Comparison of ENCODE assay signal across 10 mouse cellular contexts in the genomic region with DNA sequence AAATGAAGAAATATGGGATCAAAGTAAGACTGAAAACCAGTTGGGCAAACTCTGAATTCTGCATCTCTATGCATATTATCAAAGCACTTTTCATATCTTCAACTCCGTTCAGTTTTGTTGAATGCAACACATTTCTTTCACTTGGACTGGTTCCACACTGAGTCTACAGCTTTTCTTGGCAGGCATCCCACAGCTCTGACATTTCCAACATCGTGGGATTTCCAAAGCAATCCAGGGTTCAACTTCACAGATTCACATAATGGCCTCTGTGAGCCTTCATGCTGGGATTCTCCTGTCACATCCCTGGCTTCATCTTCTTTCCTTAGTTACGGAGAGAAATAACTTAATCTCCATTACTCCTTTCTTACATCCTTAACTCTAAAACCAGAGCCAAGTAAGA.
DNase-seq lines count a peak whose midpoint lies in the region; ATAC-seq and TF ChIP-seq lines count a peak whose summit lies in the region.
"Had no signal": no experiment of that assay in that cellular context is flagged by ENCODE, and none has a peak within 500 bp of the region (broad histone marks: within the 10 kb centered on the region; RNA-seq: fewer than 3 reads in every experiment).

No protein-coding gene starts in this region.

- DNase-seq in forebrain, postnatal 0 days = peak; percentile 70
- peak; percentile 4 for DNase-seq in liver
- DNase-seq in layer of hippocampus, postnatal 10 days (ENCODE audit: low spot score in 2 of 2) = peak; percentile 3 to 19
- peak; percentile 2 to 3 for DNase-seq in right cerebral cortex, postnatal 36 days (ENCODE audit: low spot score in 2 of 2)
- DNase-seq in ovary, postnatal 36 days (ENCODE audit: low spot score) = no peak
- no peak for DNase-seq in thymus, postnatal 36 days

- H3K27me3 ChIP-seq in forebrain, postnatal 0 days (ENCODE audit: insufficient read depth, low read length) = no peaks in the 10 kb centered on the region
- H3K27me3 ChIP-seq in forebrain, embryonic 12.5 days = no peaks in the 10 kb centered on the region
- H3K27me3 ChIP-seq in liver, embryonic 12.5 days (replicated peaks) = no peaks in the 10 kb centered on the region
- H3K27me3 ChIP-seq: heart, embryonic 12.5 days; neural tube, embryonic 15.5 days had no signal

- TF ChIP-seq CTCF in forebrain, postnatal 0 days (IDR thresholded peaks at IDR 0.05; ENCODE audit: low read depth) = no peak

- no peak overlapping the region for H3K4me2 ChIP-seq in forebrain, postnatal 0 days (ENCODE audit: low read depth)
- no peak overlapping the region for H3K4me2 ChIP-seq in forebrain, embryonic 12.5 days
- H3K4me2 ChIP-seq in liver, embryonic 12.5 days = no peak overlapping the region
- H3K4me2 ChIP-seq: heart, embryonic 12.5 days; neural tube, embryonic 15.5 days had no signal

- H3K36me3 ChIP-seq in forebrain, postnatal 0 days (ENCODE audit: insufficient read depth) = no peaks in the 10 kb centered on the region
- no peaks in the 10 kb centered on the region for H3K36me3 ChIP-seq in forebrain, embryonic 12.5 days (replicated peaks)
- H3K36me3 ChIP-seq in liver, embryonic 12.5 days = no peaks in the 10 kb centered on the region
- H3K36me3 ChIP-seq: heart, embryonic 12.5 days; neural tube, embryonic 15.5 days had no signal

- H3K4me3 ChIP-seq in forebrain, postnatal 0 days (ENCODE audit: low read depth, low read length) = no peak overlapping the region
- H3K4me3 ChIP-seq in forebrain, embryonic 12.5 days (replicated peaks) = no peak overlapping the region
- H3K4me3 ChIP-seq in liver, embryonic 12.5 days = no peak overlapping the region
- H3K4me3 ChIP-seq: heart, embryonic 12.5 days; neural tube, embryonic 15.5 days had no signal

- H3K9ac ChIP-seq in forebrain, postnatal 0 days = no peak overlapping the region
- no peak overlapping the region for H3K9ac ChIP-seq in forebrain, embryonic 12.5 days
- H3K9ac ChIP-seq in liver, embryonic 12.5 days = no peak overlapping the region
- H3K9ac ChIP-seq: heart, embryonic 12.5 days; neural tube, embryonic 15.5 days had no signal

- WGBS in forebrain, postnatal 0 days = 31% methylated on average over 3 of the region's 3 CpGs
- WGBS in forebrain, embryonic 12.5 days = 81% methylated on average over 3 of the region's 3 CpGs
- WGBS in liver, embryonic 12.5 days (ENCODE audit: insufficient replicate concordance) = 63% methylated on average over 3 of the region's 3 CpGs

- no peak overlapping the region for H3K27ac ChIP-seq in forebrain, postnatal 0 days (ENCODE audit: low read depth, low read length)
- no peak overlapping the region for H3K27ac ChIP-seq in forebrain, embryonic 12.5 days
- no peak overlapping the region for H3K27ac ChIP-seq in liver, embryonic 12.5 days
- H3K27ac ChIP-seq: neural tube, embryonic 15.5 days had no signal

- peak; percentile 65 for ATAC-seq in forebrain, postnatal 0 days
- ATAC-seq in forebrain, embryonic 12.5 days (ENCODE audit: low FRiP score) = no peak
- no peak for ATAC-seq in liver, embryonic 12.5 days

- H3K4me1 ChIP-seq in forebrain, postnatal 0 days (ENCODE audit: insufficient read depth) = no peaks in the 10 kb centered on the region
- H3K4me1 ChIP-seq in forebrain, embryonic 12.5 days = no peaks in the 10 kb centered on the region
- no peaks in the 10 kb centered on the region for H3K4me1 ChIP-seq in liver, embryonic 12.5 days
- H3K4me1 ChIP-seq: heart, embryonic 12.5 days; neural tube, embryonic 15.5 days had no signal

- H3K9me3 ChIP-seq in forebrain, postnatal 0 days (ENCODE audit: low read length) = no peaks in the 10 kb centered on the region
- no peaks in the 10 kb centered on the region for H3K9me3 ChIP-seq in forebrain, embryonic 12.5 days
- no peaks in the 10 kb centered on the region for H3K9me3 ChIP-seq in liver, embryonic 12.5 days (replicated peaks)
- H3K9me3 ChIP-seq: heart, embryonic 12.5 days; neural tube, embryonic 15.5 days had no signal

Comparison
In these comparisons a context has a peak if more than half of its experiments do, and no peak if none do; other contexts are left out.
1. DNase-seq: peak in forebrain, postnatal 0 days (single experiment), liver (single experiment), layer of hippocampus, postnatal 10 days (2 of 2) and right cerebral cortex, postnatal 36 days (2 of 2); none in ovary, postnatal 36 days (single experiment) and thymus, postnatal 36 days (0 of 2).